Mouse (Mus musculus): ENCODE data around the gene Asz1.

- TF ChIP-seq CTCF (conservative IDR thresholded peaks at IDR 0.05; ENCODE audit: low read length) (no peak), POU5F1 (IDR thresholded peaks at IDR 0.05; ENCODE audit: borderline replicate concordance, low read length) (no peak), NANOG (IDR thresholded peaks at IDR 0.05; ENCODE audit: borderline replicate concordance, low read length) (no peak)
Observed at GRCm38 (mm10) chr6:18043172-18043571, 65.7 kb downstream of the Asz1 start.

Measured in E14TG2a.4 (cell line).